Mouse (Mus musculus) left cerebral cortex, postnatal 10 days (tissue): Measurements from ENCODE around the gene Dscam. TPM values are rescaled to one million over a fixed set of nuclear protein-coding genes. Genes with fewer than 3 reads are reported as not detected.

Experiments
- DNase-seq, 2 experiments: peaks; one replicate each; pipeline ENCODE4 v3.0.0; 2021 to 2022; ENCODE audit warnings: low spot score in 2 of 2, mixed read lengths in 1 of 2; ENCODE audit errors: extremely low spot score in 1 of 2
- intact Hi-C: fragments of 180-260 bp; cut with DNase I; formaldehyde crosslinking; loops from one replicate; pipeline ENCODE4 v1.15.1; 2025
- total RNA-seq, 2 experiments: library from RNA; stranded (reverse); gene quantifications; 2 replicates each; pipeline ENCODE4 v1.2.3; 2021

Gene Dscam
- total RNA-seq, 2 experiments from 2014 or later, result 44.4 to 45.7 TPM

GRCm38 (mm10) chr16:96846113-96846512 is 324.4 kb downstream of the Dscam start:
- intact Hi-C loops, result no loop called here
- DNase-seq, result no peak

- intact Hi-C loops, result no loop called here
- DNase-seq, result no peak
Measured at GRCm38 (mm10) chr16:96845475-96846098, 325.0 kb downstream of the Dscam start.

GRCm38 (mm10) chr16:96843691-96844400 is 326.7 kb downstream of the Dscam start:
- intact Hi-C loops, result no loop called here
- peak; percentile 37 to 57 for DNase-seq

- no peak for DNase-seq
- intact Hi-C loops, result no loop called here
Measured at GRCm38 (mm10) chr16:96842829-96843360, 327.7 kb downstream of the Dscam start.

GRCm38 (mm10) chr16:96819649-96820048 is 350.9 kb downstream of the Dscam start:
- intact Hi-C loops, result loop anchor here (5.0 kb wide), 1 partner anchor 132 kb away; no protein-coding TSS in a partner anchor
- peak; percentile 42 to 71 for DNase-seq

DNA sequence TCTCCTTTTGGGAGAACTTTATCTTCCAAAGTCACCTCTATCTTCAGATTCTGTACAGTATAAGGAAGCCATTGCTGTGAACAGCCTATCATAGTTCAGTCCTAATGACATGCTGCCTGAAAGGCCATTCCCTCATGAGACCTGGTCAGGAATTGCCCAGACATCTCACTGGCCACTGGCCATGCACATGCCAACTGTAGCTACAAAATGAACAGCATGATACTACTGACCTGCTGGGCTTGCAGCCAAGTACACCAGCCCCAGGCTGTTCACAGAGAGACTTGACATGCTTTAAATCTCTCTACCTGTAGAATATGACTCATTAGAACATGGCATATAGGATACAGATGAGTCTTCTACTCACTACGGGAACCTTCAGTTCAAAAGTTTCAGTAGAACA is 364.3 kb downstream of the Dscam start:
- intact Hi-C loops, result no loop called here
- DNase-seq, result peak in 1 of 2 experiments; percentile 39

DNA sequence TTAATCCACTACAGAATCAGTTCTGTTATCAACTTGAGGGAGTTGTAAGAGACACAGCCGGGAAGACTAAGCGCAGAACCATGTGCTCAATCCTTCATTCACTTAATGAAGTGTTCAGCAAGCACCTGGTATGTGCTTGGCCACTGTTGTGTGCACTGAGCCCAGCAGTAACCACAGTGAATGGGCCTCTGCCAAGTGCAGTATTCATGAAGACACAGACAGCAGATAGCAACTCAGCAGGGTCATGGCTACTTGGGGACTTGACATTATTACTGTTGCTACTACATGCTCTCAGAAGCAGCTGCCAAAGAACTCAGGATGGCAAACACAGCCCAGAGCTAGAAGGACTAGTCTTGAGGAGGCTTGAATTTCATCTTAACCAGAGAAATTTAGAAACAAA is 367.9 kb downstream of the Dscam start:
- intact Hi-C loops, result no loop called here
- DNase-seq, result no peak

- no peak for DNase-seq
- intact Hi-C loops, result no loop called here
Measured at GRCm38 (mm10) chr16:96801650-96802237, 368.8 kb downstream of the Dscam start.

GRCm38 (mm10) chr16:96795431-96795830 is 375.1 kb downstream of the Dscam start:
- intact Hi-C loops, result no loop called here

DNA sequence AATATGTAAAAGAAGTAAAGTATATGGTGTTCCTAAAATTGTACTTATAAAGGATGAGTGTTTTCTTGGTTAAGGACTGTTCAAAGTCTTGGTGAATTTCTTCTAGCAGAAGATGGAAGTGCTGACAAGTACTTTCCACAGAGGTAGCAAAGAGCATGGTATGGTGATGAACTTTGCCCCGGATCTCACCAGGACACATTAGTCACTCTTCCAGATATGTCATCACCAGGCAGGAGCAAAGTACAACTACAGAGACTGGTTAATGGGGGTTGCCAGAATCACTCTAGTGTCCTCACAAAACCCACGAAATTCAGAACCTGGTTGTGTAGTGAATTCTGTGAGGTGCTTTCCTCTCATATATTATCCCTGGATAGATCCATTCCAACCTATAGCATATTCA is 379.2 kb downstream of the Dscam start:
- intact Hi-C loops, result no loop called here
- DNase-seq, result no peak

More at GRCm38 (mm10) chr16:96795431-96795830, 375.1 kb downstream of the Dscam start:
- peak in 1 of 2 experiments; percentile 27 for DNase-seq

- intact Hi-C loops, result no loop called here
- no peak for DNase-seq
Measured at GRCm38 (mm10) chr16:96788286-96788685, 382.3 kb downstream of the Dscam start.

DNA sequence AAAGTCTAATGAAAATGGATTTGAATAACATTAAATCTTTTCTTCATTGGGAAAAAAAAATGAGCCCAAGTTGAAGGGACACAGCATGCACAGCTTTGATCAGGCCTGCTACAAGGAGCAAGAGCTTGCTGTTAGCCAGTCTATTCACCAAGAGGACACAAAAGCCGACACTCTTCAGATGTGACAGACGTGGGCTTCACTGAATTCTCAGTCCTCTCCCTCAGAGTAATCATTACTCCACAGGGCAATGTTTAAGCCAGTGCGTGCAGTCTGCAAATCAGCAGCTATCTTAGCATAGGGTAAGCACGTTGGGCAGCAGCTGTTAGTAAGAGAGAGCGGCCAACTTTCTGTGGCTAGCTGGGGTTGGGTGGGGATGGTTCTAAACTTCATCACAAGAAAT is 391.5 kb downstream of the Dscam start:
- intact Hi-C loops, result no loop called here
- no peak for DNase-seq

DNA sequence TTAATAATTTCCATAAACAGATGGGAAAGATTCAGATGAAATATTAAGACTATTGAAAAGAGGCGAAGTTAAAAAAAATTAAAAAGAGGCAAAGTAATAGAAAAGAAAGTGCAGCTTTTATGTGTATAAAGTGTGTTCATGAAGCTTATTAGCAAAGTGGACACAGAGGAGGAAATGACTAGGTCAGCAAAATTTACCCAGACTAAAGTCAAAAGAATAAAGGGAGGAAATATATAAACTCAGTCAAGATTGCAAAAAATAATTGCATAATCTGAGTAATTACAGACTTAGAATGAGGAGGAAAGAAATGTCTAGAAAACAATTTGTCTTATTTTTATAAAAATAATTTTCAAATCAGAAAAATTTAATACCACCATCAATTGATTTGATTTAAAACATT is 396.3 kb downstream of the Dscam start:
- intact Hi-C loops, result no loop called here
- DNase-seq, result no peak

- intact Hi-C loops, result no loop called here
- no peak for DNase-seq
Measured at GRCm38 (mm10) chr16:96767985-96768384, 402.6 kb downstream of the Dscam start.

DNA sequence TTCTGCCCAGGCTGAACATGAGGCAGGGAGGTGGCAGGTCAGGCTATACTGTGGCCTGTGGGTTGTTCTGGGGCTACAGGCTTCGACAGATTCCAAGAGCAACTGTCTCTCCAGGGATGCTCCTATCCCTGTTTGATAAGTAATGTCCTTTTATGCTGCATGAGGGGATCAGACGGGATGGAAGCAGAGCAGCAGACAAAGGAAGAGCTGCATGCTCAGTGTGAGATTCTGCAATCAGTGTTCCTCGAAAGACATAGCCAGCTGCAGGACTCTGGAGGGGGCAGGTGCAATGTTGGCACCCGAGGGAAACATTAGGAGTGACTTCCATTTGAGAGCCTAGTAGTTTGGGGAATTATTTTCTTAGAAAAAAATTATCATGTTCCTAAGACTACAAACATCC is 403.0 kb downstream of the Dscam start:
- DNase-seq, result no peak
- intact Hi-C loops, result no loop called here

DNA sequence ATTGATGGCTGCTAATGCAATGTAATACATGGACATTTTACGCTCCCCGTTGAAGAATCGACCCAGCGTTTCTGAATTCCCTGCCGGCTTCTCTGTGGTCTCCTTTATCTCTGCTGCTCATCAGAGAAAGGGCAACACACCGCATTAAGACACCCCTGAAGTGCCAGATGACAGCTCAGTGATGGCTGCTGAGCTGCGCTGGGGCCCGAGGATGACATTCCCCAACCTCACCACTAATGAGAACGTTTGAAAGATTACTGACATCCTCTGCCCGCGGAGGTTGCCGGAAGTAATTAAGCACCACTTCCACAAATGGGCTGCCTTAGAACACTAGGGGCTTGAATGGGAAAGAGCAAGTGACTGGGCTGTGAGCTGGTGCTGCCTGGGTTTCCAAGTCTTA is 409.3 kb downstream of the Dscam start:
- DNase-seq, result no peak
- intact Hi-C loops, result no loop called here

DNA sequence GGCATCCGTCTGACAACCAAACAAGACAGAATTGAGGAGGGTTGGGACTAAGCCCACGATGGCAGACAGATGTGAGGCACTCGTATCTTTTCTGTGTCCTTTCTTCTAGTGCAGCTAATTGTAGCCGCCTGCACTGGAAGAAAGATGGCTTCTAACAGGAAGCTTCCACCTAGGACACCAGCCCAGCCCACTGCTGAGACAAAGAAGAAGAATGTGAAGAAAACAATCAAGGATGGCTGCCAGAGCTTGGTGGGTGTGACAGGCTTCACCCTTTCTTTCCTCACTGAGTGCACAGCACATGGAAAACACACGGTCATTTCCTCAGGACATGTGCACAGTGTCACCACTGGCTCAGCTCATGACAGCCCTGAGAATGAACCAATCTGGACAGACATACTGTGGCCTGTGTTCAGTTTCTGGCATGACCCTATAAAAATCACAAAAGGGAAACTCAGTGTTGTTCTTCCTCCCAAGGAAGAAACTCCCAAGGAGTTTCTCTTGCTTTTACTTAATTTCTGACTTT is 411.4 kb downstream of the Dscam start:
- no peak for DNase-seq
- intact Hi-C loops, result no loop called here

DNA sequence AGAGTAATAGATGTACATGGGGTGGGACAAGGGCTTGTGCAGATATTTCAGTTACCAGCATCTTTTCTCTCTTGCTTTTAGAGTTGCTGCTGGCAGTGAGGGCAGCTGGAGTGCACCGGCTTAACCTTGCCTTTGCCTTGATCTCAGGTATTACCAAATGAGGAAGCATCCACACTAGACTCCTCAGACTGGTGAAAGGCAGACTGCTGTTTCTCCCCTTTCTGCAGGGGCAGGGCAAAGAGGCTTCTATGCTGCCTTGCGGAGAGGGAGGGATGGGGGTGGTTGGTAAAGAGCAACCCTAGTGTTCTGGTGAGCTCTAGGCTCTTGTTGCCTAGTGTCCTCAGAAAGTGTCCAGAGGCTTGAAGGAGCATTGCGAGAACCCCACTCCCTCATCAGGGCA is 412.2 kb downstream of the Dscam start:
- DNase-seq, result no peak
- intact Hi-C loops, result no loop called here

GRCm38 (mm10) chr16:96757588-96758313 is 412.8 kb downstream of the Dscam start:
- no peak for DNase-seq
- intact Hi-C loops, result no loop called here
